Mouse (Mus musculus): ENCODE data around the gene 4933416C03Rik. TPM values are rescaled to one million over a fixed set of nuclear protein-coding genes. Genes with fewer than 3 reads are reported as not detected.

Gene 4933416C03Rik
- polyA plus RNA-seq, 1 experiment from 2014 or later: not detected

- H3K9me3 ChIP-seq (replicated peaks): no peaks in the 10 kb centered on the region
- no peak overlapping the region for H3K9ac ChIP-seq
- 91% methylated on average over 2 of the region's 2 CpGs for WGBS
- no peaks in the 10 kb centered on the region for H3K36me3 ChIP-seq (ENCODE audit: poor library complexity, severe bottlenecking)
- no peaks in the 10 kb centered on the region for H3K4me1 ChIP-seq
- H3K4me3 ChIP-seq: no peak overlapping the region
- H3K27me3 ChIP-seq: no peaks in the 10 kb centered on the region
- no peak overlapping the region for H3K27ac ChIP-seq
- no peak overlapping the region for H3K4me2 ChIP-seq
- ATAC-seq: no peak
Observed at GRCm38 (mm10) chr10:116121463-116121862, 7.7 kb upstream of the 4933416C03Rik start.

GRCm38 (mm10) chr10:116117060-116117459 is 3.3 kb upstream of the 4933416C03Rik start:
- H3K9ac ChIP-seq: no peak overlapping the region
- H3K27me3 ChIP-seq: no peaks in the 10 kb centered on the region
- no peaks in the 10 kb centered on the region for H3K9me3 ChIP-seq (replicated peaks)
- H3K36me3 ChIP-seq (ENCODE audit: poor library complexity, severe bottlenecking): no peaks in the 10 kb centered on the region
- ATAC-seq: no peak
- H3K4me2 ChIP-seq: no peak overlapping the region
- H3K4me3 ChIP-seq: no peak overlapping the region
- H3K27ac ChIP-seq: no peak overlapping the region
- WGBS: 91% methylated on average over 8 of the region's 8 CpGs
- H3K4me1 ChIP-seq: no peaks in the 10 kb centered on the region

- no peak for ATAC-seq
- no peak overlapping the region for H3K4me2 ChIP-seq
- no peaks in the 10 kb centered on the region for H3K27me3 ChIP-seq
- H3K9me3 ChIP-seq (replicated peaks): no peaks in the 10 kb centered on the region
- 87% methylated on average over 4 of the region's 4 CpGs for WGBS
- H3K27ac ChIP-seq: no peak overlapping the region
- no peak overlapping the region for H3K4me3 ChIP-seq
- no peak overlapping the region for H3K9ac ChIP-seq
- H3K4me1 ChIP-seq: no peaks in the 10 kb centered on the region
- no peaks in the 10 kb centered on the region for H3K36me3 ChIP-seq (ENCODE audit: poor library complexity, severe bottlenecking)
Observed at GRCm38 (mm10) chr10:116115881-116116677, 2.4 kb upstream of the 4933416C03Rik start.

- ATAC-seq: no peak
- no peak overlapping the region for H3K27ac ChIP-seq
- H3K4me2 ChIP-seq: no peak overlapping the region
- no peaks in the 10 kb centered on the region for H3K27me3 ChIP-seq
- no peak overlapping the region for H3K4me3 ChIP-seq
- no peaks in the 10 kb centered on the region for H3K4me1 ChIP-seq
- no peak overlapping the region for H3K9ac ChIP-seq
- 96% methylated on average over 11 of the region's 11 CpGs for WGBS
- H3K9me3 ChIP-seq (replicated peaks): no peaks in the 10 kb centered on the region
- no peaks in the 10 kb centered on the region for H3K36me3 ChIP-seq (ENCODE audit: poor library complexity, severe bottlenecking)
Observed at GRCm38 (mm10) chr10:116112868-116113267, 849 bp downstream of the 4933416C03Rik start.

- Histone ChIP-seq H3K4me3 (no peak overlapping the region), H3K36me3 (ENCODE audit: poor library complexity, severe bottlenecking) (no peaks in the 10 kb centered on the region), H3K9me3 (replicated peaks) (no peaks in the 10 kb centered on the region), H3K9ac (no peak overlapping the region), H3K4me2 (no peak overlapping the region), H3K4me1 (no peaks in the 10 kb centered on the region), H3K27me3 (no peaks in the 10 kb centered on the region), H3K27ac (no peak overlapping the region)
- ATAC-seq: peak; percentile 57; the same call in 1 of the 2 replicates
- 81% methylated on average over 1 of the region's 1 CpGs for WGBS
Observed at GRCm38 (mm10) chr10:116108730-116109129, 5.0 kb downstream of the 4933416C03Rik start.

GRCm38 (mm10) chr10:116108176-116108575 is 5.5 kb downstream of the 4933416C03Rik start:
- Histone ChIP-seq H3K9me3 (replicated peaks) (no peaks in the 10 kb centered on the region), H3K27me3 (no peaks in the 10 kb centered on the region), H3K4me2 (no peak overlapping the region), H3K4me3 (no peak overlapping the region), H3K9ac (no peak overlapping the region), H3K27ac (no peak overlapping the region), H3K4me1 (no peaks in the 10 kb centered on the region), H3K36me3 (ENCODE audit: poor library complexity, severe bottlenecking) (no peaks in the 10 kb centered on the region)
- whole genome bisulfite sequencing: 73% methylated on average over 4 of the region's 4 CpGs
- ATAC-seq: peak; percentile 71

GRCm38 (mm10) chr10:116098470-116098869 is 15.2 kb downstream of the 4933416C03Rik start:
- Histone ChIP-seq H3K9me3 (replicated peaks) (no peaks in the 10 kb centered on the region), H3K9ac (no peak overlapping the region), H3K4me3 (no peak overlapping the region), H3K36me3 (ENCODE audit: poor library complexity, severe bottlenecking) (no peaks in the 10 kb centered on the region), H3K27ac (no peak overlapping the region), H3K4me1 (no peaks in the 10 kb centered on the region), H3K27me3 (no peaks in the 10 kb centered on the region), H3K4me2 (no peak overlapping the region)
- ATAC-seq: no peak
- 89% methylated on average over 7 of the region's 7 CpGs for WGBS

GRCm38 (mm10) chr10:116096466-116096865 is 17.3 kb downstream of the 4933416C03Rik start:
- WGBS: 84% methylated on average over 13 of the region's 13 CpGs
- H3K9ac ChIP-seq: no peak overlapping the region
- no peaks in the 10 kb centered on the region for H3K4me1 ChIP-seq
- H3K9me3 ChIP-seq (replicated peaks): no peaks in the 10 kb centered on the region
- no peaks in the 10 kb centered on the region for H3K36me3 ChIP-seq (ENCODE audit: poor library complexity, severe bottlenecking)
- no peak for ATAC-seq
- H3K27me3 ChIP-seq: no peaks in the 10 kb centered on the region
- H3K4me3 ChIP-seq: no peak overlapping the region
- no peak overlapping the region for H3K27ac ChIP-seq
- no peak overlapping the region for H3K4me2 ChIP-seq

- WGBS: 23% methylated on average over 3 of the region's 3 CpGs
- H3K4me1 ChIP-seq: no peaks in the 10 kb centered on the region
- no peak overlapping the region for H3K9ac ChIP-seq
- no peak overlapping the region for H3K27ac ChIP-seq
- no peaks in the 10 kb centered on the region for H3K36me3 ChIP-seq (ENCODE audit: poor library complexity, severe bottlenecking)
- no peaks in the 10 kb centered on the region for H3K27me3 ChIP-seq
- no peak overlapping the region for H3K4me2 ChIP-seq
- no peaks in the 10 kb centered on the region for H3K9me3 ChIP-seq (replicated peaks)
- ATAC-seq: no peak
- no peak overlapping the region for H3K4me3 ChIP-seq
Observed at GRCm38 (mm10) chr10:116083965-116084364, 29.8 kb downstream of the 4933416C03Rik start.

GRCm38 (mm10) chr10:116080841-116081240 is 32.9 kb downstream of the 4933416C03Rik start:
- no peak for ATAC-seq
- Histone ChIP-seq H3K4me1 (no peaks in the 10 kb centered on the region), H3K9me3 (replicated peaks) (no peaks in the 10 kb centered on the region), H3K27me3 (no peaks in the 10 kb centered on the region), H3K9ac (no peak overlapping the region), H3K36me3 (ENCODE audit: poor library complexity, severe bottlenecking) (no peaks in the 10 kb centered on the region), H3K27ac (no peak overlapping the region), H3K4me3 (no peak overlapping the region), H3K4me2 (no peak overlapping the region)
- WGBS: 91% methylated on average over 6 of the region's 6 CpGs

- H3K27me3 ChIP-seq: no peaks in the 10 kb centered on the region
- H3K4me1 ChIP-seq: no peaks in the 10 kb centered on the region
- H3K27ac ChIP-seq: no peak overlapping the region
- H3K4me2 ChIP-seq: no peak overlapping the region
- H3K9ac ChIP-seq: no peak overlapping the region
- H3K9me3 ChIP-seq (replicated peaks): no peaks in the 10 kb centered on the region
- no peaks in the 10 kb centered on the region for H3K36me3 ChIP-seq (ENCODE audit: poor library complexity, severe bottlenecking)
- H3K4me3 ChIP-seq: no peak overlapping the region
- 39% methylated on average over 7 of the region's 7 CpGs for WGBS
- ATAC-seq: no peak
Observed at GRCm38 (mm10) chr10:116079396-116079795, 34.3 kb downstream of the 4933416C03Rik start.

- Histone ChIP-seq H3K9me3 (replicated peaks) (no peaks in the 10 kb centered on the region), H3K4me1 (no peaks in the 10 kb centered on the region), H3K4me2 (no peak overlapping the region), H3K9ac (no peak overlapping the region), H3K27me3 (no peaks in the 10 kb centered on the region), H3K36me3 (ENCODE audit: poor library complexity, severe bottlenecking) (no peaks in the 10 kb centered on the region), H3K4me3 (no peak overlapping the region), H3K27ac (no peak overlapping the region)
- ATAC-seq: no peak
- 84% methylated on average over 5 of the region's 5 CpGs for WGBS
Observed at GRCm38 (mm10) chr10:116078636-116079035, 35.1 kb downstream of the 4933416C03Rik start.

- 90% methylated on average over 5 of the region's 5 CpGs for WGBS
- no peaks in the 10 kb centered on the region for H3K27me3 ChIP-seq
- H3K4me2 ChIP-seq: no peak overlapping the region
Observed at GRCm38 (mm10) chr10:116075954-116076353, 37.8 kb downstream of the 4933416C03Rik start.

More at GRCm38 (mm10) chr10:116075954-116076353, 37.8 kb downstream of the 4933416C03Rik start:
- H3K27ac ChIP-seq: no peak overlapping the region
- no peaks in the 10 kb centered on the region for H3K36me3 ChIP-seq (ENCODE audit: poor library complexity, severe bottlenecking)
- no peak for ATAC-seq
- no peaks in the 10 kb centered on the region for H3K4me1 ChIP-seq
- H3K9me3 ChIP-seq (replicated peaks): no peaks in the 10 kb centered on the region
- H3K4me3 ChIP-seq: no peak overlapping the region
- H3K9ac ChIP-seq: no peak overlapping the region
